Mouse (Mus musculus): ENCODE data around the gene Sfxn2.

Sfxn2 gene

DNA sequence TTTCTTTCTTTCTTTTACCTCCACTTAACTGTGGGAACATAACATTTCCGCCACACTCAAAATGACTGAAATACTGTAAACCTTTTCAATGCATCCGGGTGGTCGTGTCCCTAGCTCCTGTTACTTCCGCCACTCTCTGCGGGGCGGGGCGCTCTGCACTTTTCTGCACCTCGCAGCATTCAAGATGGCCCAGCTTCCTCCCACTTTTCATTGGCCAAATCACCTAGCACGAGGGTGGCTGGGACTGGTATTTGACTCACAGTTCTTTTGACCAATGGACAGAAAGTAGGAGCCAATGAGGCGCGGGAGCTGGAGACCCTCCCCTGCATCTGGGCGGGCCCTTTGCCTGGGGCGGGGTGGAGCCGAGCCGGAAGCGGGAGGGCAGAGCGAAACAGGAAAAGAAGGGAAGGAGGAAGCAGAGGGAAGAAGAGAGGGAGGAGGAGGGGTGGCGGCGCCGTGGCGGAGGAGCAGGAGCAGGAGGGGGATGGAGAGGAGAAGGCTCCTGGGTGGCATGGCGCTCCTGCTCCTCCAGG is 25.6 kb downstream of the Sfxn2 start, which contains the start of gene Wbp1l:
Gene Wbp1l, plus strand, starts transcription at position 365 of the 533 bp plus-strand sequence.
- in situ Hi-C loops (cut with MboI), result no loop called here

DNA sequence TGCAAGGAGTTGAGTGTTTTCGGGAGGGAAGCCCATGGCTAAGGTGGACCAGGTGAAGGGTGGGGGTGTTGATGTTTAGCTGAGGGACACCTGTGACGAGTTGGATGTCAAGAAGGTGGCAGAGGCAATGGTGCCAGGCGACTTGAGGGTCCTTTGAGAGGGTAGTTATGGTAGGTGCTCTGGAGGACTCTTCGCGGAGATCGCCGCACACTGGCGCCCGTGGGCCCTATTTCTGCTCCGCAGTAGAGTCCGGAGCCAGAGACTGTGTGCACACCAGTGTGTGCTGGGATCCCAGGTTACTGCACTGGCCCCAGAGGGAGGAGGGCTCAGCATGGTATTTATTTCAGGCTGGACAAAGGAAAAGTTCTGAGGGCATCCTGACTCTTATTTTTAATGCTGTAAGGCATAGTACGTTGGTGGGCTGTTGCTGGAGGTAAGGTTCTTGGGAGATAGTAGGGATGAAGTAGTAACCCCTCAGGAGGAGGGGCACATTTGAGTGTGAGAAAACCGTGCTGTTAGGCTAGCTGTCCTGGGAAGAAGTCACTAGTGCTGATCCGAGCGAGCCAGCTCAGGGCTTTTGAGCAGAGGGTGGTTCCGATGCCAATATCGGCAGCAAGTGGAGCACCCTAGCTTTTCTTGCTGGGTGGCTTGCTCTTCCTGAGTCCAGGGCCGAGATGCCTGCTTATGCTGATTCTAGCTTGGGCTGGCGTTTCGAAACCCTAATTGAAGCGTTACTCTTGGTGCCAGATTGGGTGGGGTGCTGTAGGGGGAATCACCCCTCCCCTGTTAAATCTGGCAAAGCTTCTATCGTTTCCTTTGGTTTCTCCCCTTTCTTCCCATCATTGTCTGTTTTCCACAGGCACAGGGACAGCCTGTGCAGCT is 26.5 kb downstream of the Sfxn2 start:
- in situ Hi-C loops (cut with MboI), result no loop called here

DNA sequence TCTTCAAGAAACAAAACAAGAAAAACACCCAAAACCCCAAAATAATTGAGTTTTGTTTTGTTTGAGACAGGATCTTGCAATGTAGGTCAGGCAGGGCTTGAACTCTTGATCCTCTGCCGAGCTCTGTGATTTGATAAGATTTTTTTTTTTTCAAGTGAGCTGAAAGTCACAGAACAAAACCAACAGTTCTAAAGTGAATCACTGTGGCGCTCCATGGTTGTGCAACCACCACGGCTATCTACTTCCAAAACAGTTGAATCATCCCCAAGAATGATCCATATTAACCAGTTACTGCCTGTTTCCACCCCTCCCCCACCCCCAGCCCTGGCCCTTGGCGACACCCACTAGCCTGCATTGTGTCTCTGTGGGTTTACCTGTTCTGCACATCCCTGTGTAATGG is 27.2 kb downstream of the Sfxn2 start:
- in situ Hi-C loops (cut with MboI), result no loop called here

DNA sequence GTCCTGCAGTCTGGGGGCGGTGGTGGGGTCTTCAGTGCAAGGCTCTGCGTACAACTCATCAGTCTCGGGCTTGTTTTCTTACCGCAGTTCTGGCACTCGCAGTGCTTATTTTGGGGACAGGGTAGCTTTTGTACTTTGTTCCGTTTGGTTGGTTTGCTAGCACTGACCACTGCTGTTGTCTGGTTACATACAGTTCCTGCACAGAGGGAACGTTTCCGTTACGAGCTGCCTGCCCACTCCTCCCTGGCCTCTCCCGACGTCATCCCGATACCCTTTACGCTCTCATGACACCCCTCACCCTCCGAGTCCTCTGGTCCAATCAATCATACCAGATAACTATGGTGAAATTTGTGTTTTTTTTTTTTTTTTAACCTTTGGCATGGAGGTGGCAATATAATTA is 28.3 kb downstream of the Sfxn2 start:
- in situ Hi-C loops (cut with MboI), result no loop called here

DNA sequence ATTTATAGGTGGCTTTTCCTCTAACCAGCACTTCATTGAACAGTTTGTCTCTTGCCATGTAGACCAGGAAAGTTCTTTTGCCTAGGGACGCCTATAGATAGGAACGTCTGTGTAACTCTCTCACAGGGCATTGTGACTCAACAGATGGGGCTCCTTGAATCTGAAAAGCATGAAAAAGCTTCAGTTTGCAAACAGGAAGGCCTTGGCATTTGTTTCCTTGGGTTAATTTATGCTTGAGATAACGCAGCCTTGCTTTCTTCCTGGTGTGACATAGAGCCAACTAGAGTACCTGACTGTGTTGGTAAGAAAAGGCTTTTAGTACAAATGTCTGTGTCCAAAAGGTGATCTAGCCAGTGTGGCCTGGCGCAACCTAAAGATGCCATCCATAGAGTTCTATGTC is 29.2 kb downstream of the Sfxn2 start:
- in situ Hi-C loops (cut with MboI), result no loop called here

DNA sequence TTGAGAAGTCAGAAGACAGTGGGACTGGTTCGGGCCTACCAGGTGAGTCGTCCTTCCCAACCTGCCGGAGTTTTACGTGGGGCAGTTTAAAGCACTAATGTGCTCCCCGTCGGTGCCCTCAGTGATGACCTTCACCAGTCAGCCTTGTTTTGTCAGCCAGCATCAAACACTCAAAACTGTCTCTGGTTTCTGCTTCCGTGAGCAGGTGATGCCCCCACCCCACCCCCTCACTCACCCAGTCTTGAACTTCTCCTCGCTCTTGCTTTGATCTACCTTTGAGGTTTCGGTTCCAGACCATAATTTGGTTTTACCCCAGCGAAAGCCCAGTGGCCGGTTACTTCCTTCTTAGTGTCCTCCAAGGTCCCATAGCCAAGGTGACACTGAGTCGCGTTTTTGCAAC is 33.6 kb downstream of the Sfxn2 start:
- in situ Hi-C loops (cut with MboI), result no loop called here

DNA sequence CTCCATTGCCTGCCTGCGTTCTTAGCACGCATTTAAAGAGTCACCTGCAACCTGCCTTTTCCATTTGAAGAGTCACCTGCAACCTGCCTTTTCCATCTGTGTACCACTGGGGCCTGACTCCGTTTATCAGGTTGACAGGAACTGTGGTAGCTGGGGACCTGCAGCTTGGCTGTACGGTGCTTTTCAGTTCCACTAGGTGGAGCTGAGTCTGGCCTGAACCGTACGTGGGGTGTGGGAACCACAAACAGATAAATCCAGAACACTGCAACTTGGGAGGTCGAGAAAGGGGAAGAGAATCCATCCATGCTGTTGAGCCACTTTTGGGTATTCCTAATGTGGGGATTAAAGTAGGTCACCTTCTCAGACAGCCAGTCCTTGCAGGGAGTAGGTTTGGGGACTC is 34.3 kb downstream of the Sfxn2 start:
- in situ Hi-C loops (cut with MboI), result no loop called here

DNA sequence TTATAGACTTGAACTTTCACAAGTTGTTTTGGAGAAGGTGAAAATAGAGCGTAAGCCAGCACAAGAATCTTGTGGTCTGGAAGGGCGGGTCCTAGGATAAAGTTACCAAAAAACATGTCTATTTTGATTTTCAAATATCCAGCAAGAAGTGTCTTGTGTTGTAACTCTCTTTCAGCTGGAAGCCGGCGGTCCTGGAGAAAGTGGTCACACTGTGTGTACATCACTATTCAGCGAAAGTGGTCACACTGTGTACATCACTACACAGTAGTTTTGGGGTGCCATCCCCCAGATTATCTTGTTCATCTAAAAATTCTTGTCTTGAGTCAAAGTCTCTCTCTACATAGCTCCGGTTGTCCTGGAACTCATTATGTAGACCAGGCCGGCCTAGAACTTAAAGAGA is 35.0 kb downstream of the Sfxn2 start:
- in situ Hi-C loops (cut with MboI), result no loop called here

DNA sequence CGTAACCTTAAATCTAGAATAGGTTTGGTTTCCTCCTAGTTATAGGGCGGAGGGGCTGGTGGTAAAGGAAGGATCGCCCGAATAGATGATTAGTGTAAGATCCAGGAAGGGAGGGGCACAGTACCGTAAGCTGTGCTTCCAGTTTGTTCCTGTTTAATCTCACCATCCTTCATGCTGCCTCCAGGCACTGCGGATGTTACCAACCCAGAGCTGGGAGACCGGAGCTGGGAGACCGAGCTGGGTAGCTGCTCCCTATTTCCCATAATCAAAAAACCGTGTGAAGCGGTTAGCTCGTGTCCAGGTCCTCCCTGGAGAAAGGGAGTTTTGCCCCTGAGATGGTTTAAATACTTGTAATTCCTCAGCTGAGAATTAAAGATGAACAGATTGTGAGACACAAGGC is 43.2 kb downstream of the Sfxn2 start:
- in situ Hi-C loops (cut with MboI), result no loop called here

DNA sequence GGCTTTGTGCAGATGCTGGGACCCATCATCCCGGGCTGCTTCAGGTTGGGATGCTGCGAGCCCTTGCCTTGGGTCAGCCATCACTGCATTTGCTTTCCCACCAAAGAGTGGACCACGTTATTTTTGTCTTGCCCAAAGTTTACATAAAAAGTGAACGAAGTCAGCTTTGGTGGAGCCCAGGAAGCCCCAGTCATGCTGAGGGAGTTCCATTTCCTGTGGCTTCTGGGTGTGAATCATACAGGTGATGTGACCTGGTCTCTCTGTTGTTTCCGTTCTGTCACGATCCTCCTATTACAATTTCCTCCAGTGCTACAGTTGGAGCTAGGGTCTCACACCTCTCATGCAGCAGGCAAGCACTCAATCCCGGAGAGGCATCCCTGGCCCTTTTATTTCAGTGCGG is 44.2 kb downstream of the Sfxn2 start:
- in situ Hi-C loops (cut with MboI), result no loop called here

DNA sequence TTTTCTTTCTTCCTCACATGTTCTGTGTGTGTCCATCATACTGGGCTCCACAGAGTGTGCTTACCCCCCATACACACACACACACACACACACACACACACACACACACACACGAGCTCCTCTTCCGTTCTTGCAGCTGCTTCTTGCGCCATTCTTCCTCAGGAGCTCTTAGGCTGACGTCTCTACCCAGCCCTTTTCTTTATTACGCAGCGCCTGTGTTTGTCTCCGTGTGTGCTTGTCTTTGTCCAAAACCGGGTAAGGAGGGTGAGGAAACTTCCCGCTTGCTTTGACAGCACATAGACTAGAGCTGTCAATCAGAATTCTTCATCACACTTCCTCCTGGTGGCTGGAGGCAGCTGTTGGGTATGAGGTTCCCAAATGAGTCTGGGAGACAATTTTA is 45.2 kb downstream of the Sfxn2 start:
- in situ Hi-C loops (cut with MboI), result no loop called here

DNA sequence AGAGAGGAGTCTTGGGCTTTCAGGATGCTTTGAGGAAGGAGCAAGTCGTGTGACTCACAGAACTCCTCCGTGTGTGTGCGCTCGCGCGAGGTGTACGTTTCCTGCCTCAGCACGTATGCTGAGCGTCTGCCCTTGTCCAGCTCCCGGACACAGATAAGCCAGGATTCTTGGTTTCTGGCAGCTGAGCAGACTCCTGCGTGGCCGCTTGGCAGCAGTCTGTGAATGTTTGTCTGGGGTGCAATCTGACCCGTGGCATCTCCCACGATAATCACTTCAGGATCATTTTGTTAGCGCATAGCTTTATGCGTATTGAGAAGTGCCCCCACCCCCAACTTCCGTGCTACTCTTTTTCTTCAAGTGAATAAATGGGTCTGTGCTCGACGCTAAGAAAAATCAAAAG is 45.8 kb downstream of the Sfxn2 start:
- in situ Hi-C loops (cut with MboI), result no loop called here

DNA sequence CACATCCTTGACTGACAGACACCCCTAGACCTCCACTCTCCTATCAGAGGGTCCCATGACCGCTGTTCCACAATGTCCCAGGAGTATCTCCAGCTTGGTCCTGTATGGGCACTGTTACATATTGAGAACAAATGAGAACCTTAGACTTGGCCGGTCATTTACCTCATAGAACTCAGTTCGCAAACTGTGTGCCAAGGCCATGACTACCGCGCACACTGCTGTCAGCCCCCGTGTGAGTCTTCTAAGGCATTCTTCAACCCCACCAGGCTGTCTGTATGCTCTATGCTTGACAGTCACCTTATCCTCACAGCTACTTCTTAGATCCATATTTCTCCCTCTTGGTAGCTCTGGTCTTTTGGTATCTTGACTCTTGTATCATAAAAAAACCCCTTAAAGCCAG is 46.4 kb downstream of the Sfxn2 start:
- in situ Hi-C loops (cut with MboI), result no loop called here

DNA sequence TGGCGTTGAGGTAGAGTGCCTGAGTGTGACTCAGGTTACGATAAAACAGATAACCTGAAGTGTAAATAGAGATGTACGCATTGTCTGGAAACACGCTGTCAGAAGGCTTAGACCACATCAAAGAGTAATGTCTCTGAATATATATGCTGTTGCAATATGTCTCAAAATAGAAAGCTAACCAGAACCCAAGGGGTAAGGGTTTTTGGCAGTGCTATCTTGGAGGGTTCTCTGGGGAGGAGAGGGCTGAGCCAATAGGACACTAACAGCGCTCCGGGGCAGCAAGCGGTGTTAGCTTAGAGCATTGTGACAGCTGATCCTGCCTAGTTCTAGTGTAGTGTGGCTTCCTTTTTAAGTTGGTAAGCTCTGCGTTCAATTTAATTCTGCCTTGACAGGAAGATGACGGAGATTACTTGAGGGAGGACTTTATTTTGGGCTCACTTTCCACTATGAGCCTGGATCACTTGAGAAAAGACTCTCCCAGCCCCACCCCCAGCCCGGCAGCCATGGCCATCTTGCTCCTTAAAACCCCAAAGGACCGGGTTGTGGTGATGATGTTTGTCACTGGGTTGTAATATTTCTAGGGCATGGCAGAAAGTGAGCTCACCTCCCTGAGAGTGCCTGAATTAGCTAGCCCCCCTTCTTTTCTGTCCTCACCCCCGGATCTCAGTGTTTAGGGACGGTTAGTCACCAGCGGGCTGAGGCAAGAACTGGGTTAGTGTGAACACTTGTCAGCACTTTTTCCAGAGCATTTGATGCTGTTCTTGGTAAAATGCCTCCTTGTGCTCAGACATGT is 47.0 kb downstream of the Sfxn2 start:
- in situ Hi-C loops (cut with MboI), result no loop called here

DNA sequence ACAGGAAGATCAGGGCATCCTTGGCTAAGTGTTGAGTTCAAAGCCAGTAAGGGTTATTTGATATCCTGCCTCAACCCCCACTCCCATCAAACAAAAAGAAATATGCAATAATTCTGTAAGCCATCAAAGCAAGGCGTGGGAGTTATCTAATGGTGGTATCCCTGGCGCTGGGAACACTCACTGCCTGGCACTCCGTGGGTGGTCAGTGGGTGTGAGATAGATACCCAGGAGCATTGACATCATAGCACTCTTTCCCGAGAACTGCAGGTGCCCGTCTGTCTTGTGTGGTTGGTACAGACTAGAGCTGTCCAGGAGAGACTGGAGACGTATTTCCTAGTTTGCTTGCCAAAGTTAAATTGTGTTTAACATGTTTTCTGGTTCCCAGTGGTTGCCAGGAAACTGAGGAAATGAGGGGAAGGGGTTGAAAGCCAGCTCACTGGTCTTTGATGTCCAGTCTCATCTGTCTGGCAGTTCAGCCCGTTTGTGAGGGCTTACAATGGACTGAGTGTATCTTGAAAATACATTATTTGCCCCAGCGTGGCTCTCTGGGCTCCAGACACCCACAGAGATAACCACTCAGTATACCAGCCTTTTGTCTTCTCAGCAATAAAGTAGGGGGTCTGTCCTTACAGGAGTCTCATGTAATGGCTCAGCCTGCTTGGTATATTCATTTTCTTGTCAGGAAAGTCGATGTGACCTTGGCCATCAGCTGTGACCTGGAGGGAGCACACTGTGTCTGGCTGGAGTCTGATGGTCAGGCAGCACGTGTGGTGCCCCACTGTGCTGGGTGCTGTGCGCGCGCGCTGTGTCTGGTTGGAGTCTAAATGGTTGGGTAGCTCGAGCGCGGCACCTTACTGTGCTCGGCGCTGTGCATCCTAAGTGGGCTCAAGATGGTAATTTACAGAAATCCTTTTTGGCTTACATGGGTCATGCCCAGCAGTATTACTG is 48.3 kb downstream of the Sfxn2 start:
- in situ Hi-C loops (cut with MboI), result no loop called here

DNA sequence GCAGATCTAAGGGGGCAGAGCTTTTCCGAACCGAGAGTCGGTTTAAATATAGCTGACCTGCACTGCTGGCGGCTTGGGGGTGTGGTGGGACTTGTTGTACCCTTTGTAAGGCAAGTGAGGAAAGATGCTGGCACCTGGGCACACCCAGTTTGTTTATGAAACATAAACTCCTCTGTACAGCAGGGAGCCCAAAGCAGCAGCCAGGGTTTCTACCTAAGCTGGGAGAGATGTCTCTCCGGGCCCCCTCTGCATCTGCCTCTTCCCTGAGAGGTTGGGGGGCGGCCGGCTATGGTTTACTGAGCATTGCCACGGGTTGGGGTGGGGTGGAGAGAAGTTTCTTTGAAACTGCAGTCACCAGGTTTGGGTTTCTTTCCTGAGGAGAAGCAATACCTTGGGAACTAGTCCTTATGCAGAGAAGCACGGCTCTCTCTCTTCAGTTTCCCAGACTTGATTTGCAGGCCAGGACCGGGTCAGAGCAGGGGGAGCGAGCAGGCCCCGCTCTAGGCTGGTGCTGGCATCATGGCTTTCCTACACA is 49.6 kb downstream of the Sfxn2 start:
- in situ Hi-C loops (cut with MboI), result no loop called here

DNA sequence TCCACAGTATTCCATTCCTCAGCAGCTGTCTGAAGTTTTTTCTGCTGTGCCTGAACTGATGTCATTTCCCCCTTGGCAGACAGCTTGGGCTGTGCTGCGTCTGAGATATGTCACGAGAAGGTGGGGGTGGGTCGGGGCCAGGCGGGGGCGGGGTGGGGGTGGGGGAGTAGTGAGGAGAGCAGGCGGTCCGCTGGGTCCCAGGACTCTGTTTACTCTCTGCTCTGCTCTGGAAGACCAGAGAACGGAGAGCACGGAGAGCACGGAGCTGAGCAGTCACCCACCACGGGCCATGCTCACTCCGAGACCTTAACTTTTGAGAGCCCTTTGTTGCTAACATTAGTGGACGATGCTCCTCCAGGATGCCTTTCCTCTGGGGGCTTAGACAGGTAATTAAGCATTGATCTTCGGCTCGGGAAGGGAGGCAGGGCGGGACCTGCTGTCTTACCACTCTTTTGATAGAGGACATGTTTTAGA is 50.1 kb downstream of the Sfxn2 start:
- in situ Hi-C loops (cut with MboI), result no loop called here

DNA sequence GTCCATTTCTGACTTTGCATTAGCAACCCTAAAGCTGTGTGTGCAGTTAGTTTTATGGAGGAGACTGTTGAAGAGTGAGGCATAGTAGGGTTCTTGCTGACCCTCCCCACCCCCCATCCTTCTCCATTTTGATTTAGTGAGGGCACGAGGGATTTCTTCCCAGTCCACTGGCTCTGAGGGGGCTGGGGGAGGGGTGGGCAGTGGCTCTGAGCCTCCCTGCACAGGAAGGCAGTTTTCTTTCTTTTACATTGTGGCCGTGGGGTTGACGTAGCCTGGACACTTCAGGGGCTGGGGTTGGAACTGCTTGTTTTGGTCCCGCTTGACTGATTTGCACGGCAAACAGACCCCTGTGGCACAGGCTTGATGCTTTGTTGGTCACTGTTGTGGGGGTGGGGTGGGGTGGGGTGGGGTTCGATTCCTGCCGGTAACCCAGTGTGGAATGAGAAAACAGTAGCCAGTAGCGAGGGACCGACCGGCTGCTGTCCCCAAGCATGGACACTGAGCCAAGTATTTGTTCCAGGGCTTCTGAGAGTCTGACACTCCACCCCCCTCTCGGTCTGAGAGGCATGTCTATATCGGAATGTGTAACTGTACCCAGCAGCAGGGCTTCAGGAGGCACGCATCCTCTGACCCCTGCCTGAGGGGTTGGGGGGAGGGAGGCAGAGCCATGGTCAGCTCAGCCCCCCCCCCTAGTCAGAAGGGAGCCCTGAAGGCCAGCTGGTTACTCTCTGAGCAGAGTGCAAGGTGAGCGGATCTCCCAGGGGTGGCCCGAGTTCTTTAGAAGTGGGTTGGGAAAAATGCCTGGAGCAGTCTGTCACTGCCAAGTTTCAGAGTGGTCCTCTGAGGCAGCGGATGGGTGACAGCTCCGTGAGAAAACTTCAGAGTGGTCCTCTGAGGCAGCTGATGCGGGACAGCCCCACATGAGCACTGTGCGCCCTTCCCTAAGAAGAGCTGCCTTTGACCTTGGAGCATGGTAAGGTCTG is 50.9 kb downstream of the Sfxn2 start:
- in situ Hi-C loops (cut with MboI), result no loop called here

DNA sequence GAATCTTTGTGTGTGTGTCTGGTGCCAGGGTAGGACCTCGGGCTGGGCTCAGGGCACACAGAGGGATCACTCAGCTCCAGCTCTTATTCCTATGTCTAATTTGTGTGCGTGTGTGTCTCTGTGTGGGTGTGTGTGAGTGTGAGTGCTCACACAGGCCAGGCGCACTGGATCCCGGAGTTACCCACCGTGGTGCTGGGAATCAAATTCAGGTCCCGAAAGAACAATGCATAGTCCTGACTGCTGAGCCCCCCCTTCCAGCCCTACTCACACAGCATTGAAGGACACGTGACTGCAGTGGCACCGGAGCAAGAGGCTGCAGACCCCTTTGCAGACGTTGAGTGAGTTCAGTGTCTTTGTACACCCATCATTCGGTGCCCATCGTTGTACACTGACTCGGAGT is 51.9 kb downstream of the Sfxn2 start:
- in situ Hi-C loops (cut with MboI), result no loop called here

DNA sequence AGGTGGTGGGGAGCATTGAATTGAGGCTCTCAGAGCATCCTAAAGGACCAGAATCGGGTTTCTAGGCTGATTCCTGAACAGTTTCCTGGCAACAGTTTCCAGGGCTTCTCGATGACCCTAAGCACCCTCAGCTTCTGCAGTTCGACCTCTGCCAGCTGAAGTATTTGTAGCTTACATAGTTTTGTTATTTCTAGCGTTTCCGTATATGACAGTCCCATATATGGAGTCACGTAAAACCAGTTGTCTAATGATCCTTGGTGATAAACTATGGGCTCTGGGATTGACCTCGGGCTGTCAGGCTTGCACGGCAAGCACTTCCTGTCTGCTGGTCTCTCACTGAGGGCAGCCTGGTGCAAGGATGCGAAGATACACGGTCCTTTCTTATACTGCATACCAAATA is 52.4 kb downstream of the Sfxn2 start:
- in situ Hi-C loops (cut with MboI), result no loop called here
